Mouse (Mus musculus) cerebellum, adult 11 months (tissue): ENCODE data around the gene Hapln3.

ENCODE experiments used
- DNase-seq: peaks from one replicate; pipeline ENCODE4 v3.0.0; 2022

Gene Hapln3

GRCm38 (mm10) chr7:79130843-79131444 is at the start of gene Hapln3:
Hapln3 (minus strand) TSS chr7:79131018.
- DNase-seq, result no peak

- DNase-seq, result no peak
Observed at GRCm38 (mm10) chr7:79173800-79174199, 43.0 kb upstream of the Hapln3 start.

GRCm38 (mm10) chr7:79171782-79172181 is 41.0 kb upstream of the Hapln3 start:
- no peak for DNase-seq

DNA sequence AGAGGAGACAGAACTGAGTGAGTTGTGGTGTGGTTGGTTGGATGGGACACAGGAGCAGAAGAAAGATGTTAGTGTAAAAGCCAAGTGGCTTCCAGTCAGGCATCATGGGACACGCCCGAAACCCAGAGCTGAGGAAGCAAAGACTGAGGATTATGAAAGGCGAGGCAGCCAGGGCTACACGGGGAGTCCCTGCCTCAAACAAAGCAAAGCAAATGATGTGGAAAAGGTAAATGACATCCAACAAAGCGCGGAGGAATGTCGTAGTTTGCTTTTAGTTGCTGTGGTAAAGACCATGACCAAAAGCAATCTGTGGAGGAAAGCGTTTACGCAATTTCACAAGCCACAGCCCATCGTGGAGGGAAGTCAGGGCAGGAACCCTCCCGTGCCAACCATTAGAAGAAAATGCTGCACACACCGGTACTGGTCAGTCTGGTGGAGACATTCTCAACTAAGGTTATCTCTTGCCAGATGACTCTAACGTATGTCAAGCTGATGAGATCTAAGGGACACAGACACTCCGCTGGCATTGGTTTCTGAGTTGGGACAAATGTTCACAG is 36.3 kb upstream of the Hapln3 start:
- DNase-seq, result no peak

DNA sequence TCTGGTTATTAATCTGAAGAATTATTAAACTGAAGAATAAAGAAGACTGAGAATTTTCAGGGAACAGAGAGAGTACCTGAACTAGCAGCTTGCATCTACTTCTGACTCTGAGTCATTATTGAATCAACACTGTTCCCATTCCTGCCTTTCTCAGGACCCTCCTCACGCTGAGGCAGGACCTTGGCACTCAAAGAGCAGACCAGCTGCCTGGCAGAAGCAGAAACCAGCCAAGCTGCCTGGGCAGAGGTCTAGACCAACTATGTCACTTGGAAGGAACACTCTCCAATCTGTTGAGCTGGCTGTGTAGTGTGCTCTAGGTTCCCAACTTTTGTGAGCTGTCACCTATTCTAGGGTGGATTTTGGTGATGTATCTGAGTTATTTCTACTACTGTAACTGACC is 28.6 kb upstream of the Hapln3 start:
- no peak for DNase-seq

GRCm38 (mm10) chr7:79149522-79149921 is 18.7 kb upstream of the Hapln3 start:
- DNase-seq, result no peak

- peak; percentile 28 for DNase-seq
Observed at GRCm38 (mm10) chr7:79148711-79149266, 18.0 kb upstream of the Hapln3 start, which contains the start of gene Mfge8. Mfge8 (minus strand) TSS chr7:79149060.

GRCm38 (mm10) chr7:79147931-79148653 is 17.3 kb upstream of the Hapln3 start:
- no peak for DNase-seq

GRCm38 (mm10) chr7:79147011-79147837 is 16.4 kb upstream of the Hapln3 start:
- DNase-seq, result no peak

GRCm38 (mm10) chr7:79140897-79141296 is 10.1 kb upstream of the Hapln3 start:
- DNase-seq, result peak; percentile 66

- DNase-seq, result no peak
Observed at GRCm38 (mm10) chr7:79139891-79140591, 9.2 kb upstream of the Hapln3 start.

DNA sequence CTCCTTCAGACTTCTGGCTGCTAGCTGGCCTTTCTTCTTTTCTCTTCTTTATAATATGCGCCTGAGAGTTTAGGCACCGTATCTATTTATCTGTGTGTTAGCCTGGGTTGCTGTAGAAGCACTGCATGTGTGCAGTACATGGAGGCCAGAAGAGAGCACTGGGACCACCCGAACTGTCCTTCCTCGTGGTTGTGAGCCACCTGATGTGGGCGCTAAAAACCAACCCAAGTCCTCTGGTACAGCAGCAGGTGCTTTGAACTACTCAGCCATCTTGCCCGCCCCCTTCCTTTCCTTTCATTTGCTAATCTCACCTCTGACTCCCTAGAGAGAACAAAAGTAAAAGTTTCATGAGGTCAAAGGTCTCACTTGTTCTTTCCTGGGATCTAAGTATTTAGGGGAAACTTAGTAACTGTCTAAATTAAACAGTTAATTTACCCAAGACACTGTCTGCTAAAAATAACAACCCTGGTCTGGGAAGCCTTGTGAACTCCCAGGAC is 8.6 kb upstream of the Hapln3 start:
- no peak for DNase-seq

- no peak for DNase-seq
Observed at GRCm38 (mm10) chr7:79133391-79133790, 2.6 kb upstream of the Hapln3 start.

- DNase-seq, result no peak
Observed at GRCm38 (mm10) chr7:79130385-79130784, 433 bp downstream of the Hapln3 start.

GRCm38 (mm10) chr7:79129883-79130282 is 935 bp downstream of the Hapln3 start:
- no peak for DNase-seq

- DNase-seq, result no peak
Observed at GRCm38 (mm10) chr7:79123465-79123864, 7.4 kb downstream of the Hapln3 start.

DNA sequence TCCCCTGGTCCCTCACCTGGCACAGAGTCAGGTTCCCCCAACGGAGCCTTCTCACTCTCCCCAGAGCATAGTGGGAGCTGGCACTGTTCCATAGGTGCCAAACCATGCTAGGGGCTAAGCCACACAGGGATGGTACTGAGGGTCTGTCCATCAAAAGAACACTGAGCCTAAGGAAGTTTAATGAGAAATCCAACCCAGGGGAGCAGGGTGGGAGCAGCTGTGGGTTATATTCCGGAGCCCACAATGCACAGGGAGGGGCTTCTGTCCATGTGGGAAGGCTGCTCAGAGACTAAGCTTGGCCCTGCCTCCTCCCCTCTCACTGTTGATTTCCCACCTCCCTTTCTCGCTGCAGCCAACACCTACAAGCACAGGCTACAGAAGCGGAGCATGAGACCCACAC is 17.0 kb downstream of the Hapln3 start:
- no peak for DNase-seq

DNA sequence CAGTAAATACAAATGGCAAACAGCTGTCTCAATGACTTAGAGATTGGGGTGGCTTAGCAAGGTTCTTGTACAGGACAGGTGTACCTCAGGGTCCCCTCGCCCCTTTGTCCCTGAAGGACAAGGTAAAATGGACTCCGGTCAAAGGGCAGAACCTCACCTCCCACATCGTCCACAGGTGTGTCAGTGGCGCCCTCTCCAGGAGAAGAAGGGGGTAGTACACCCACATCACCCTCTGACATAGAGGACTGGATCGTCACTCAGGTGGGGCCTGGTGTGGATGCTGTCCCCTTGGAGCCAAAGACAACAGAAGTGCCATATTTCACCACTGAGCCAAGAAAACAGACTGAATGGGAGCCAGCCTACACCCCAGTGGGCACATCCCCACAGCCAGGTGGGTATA is 34.3 kb downstream of the Hapln3 start:
- DNase-seq, result no peak

GRCm38 (mm10) chr7:79089111-79089510 is 41.7 kb downstream of the Hapln3 start:
- DNase-seq, result peak; percentile 6

DNA sequence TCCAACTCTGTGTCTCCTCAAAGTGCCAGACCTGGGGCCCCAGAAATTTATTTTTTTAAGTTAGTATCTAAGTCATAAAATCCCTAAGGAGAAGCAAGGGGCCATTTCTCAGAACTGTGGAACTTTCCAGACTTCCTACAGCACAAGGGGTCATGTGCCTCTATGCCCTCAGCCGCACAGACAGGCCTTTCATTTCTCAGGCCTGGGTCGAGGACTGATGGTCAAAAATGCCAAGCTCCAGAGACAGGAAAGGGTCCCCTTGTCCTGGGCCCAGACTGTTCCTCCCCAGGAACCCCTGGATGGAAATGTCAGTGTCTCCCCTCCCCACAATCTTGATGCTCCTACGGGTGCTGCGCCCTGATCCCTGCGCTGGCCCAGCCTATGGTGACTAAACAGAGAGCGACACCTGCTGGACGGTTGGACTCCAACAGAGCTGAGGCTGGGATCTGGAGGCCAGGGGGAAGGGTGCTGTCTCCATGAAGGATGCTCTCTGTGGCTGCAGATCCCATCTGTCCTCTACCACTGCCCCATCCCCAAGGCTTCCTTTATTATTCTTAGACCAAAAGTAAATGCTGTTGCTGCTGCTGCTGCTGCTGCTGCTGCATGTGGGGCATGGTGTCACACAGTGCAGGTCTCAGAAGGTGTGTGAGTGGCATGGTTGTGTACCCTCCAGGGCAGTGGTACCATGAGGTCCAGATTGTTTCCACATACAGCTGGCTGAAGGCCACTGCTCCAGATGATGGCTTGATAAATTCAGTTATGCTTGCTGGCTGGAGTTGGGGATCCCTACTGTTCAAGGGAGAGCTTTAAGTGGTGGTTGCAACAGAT is 50.0 kb downstream of the Hapln3 start:
- peak; percentile 12 for DNase-seq

- DNase-seq, result no peak
Observed at GRCm38 (mm10) chr7:79079212-79079611, 51.6 kb downstream of the Hapln3 start.
